Mouse (Mus musculus) olfactory bulb, adult 2 months (tissue): ENCODE measurements around the gene 6430628N08Rik. TPM values are rescaled to one million over a fixed set of nuclear protein-coding genes. Genes with fewer than 3 reads are reported as not detected.

ENCODE experiments used
- H3K27ac ChIP-seq: fragments of 200-500 bp; 2 replicates; pipeline ENCODE4 v1.5.1; 2012; ENCODE audit warnings: low read depth, low read length; ENCODE audit not compliant: insufficient read depth
- H3K4me1 ChIP-seq: fragments of 200-500 bp; 2 replicates; pipeline ENCODE4 v1.6.1; 2012; ENCODE audit warnings: low read length; ENCODE audit not compliant: control insufficient read depth, insufficient read depth
- H3K4me3 ChIP-seq: fragments of 200-500 bp; 2 replicates; pipeline ENCODE4 v1.5.1; 2012; ENCODE audit warnings: mild to moderate bottlenecking, low read depth, low read length, moderate library complexity; ENCODE audit not compliant: insufficient read depth
- CTCF ChIP-seq: fragments of 200-500 bp; IDR thresholded peaks from 2 replicates; pipeline ENCODE4 v1.5.1; 2012; ENCODE audit warnings: low read depth, mild to moderate bottlenecking, low read length, moderate library complexity; ENCODE audit not compliant: insufficient read depth
- POLR2A ChIP-seq: fragments of 200-500 bp; IDR thresholded peaks from 2 replicates; pipeline ENCODE4 v1.6.1; 2012; ENCODE audit warnings: mild to moderate bottlenecking, low read depth, low read length, moderate library complexity; ENCODE audit not compliant: insufficient read depth
- WGBS: fragments of 180-500 bp; shearing (Covaris S2); methylation state at CpG from one replicate; pipeline ENCODE4 v1.1.7; 2018; 5-methylcytosine and 5-hydroxymethylcytosine counted together
- polyA plus RNA-seq: library from polyadenylated mRNA; stranded (reverse); fragments of >200 nt; gene quantifications from 2 replicates; pipeline ENCODE4 v1.2.4, GENCODE M21; 2012; ENCODE audit warnings: low replicate concordance; ENCODE audit not compliant: missing spikeins, insufficient read depth, insufficient read length

The 6430628N08Rik gene
- polyA plus RNA-seq = not detected in 2 replicates

DNA sequence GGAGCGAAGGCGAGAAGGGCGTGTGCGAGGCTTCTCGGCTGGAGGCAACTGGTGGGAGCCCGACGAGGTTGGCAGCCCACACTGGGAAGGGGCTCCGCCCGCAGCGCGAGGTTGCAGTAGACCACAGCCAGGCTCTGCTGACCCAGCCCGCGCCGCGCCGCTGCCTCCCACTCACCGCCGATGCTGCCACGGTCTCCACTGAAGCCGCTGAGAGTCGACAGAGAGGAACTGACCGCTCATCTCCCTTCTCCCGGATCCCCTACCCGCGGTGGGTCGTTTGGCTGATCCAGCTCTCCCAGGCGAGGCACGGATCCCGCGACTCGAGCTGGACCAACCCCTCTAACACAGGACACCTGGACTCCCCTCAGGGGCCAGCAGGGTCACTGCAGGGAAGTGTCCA lies at the start of gene 6430628N08Rik:
Gene 6430628N08Rik (plus strand): TSS at position 113 of the 400 bp plus-strand sequence.
- peaks cover 8% of the 10 kb centered on the region for H3K4me1 ChIP-seq
- TF ChIP-seq CTCF = no peak
- no peak for TF ChIP-seq POLR2A
- no peak within 1 kb of the TSS for H3K27ac ChIP-seq
- peak within 1 kb of the TSS; percentile 15 for H3K4me3 ChIP-seq
- 2% methylated on average over 31 of the region's 31 CpGs for WGBS

- H3K4me3 ChIP-seq = no peak overlapping the region
- WGBS = 89% methylated on average over 4 of the region's 4 CpGs
- no peak overlapping the region for H3K27ac ChIP-seq
- peaks cover 3% of the 10 kb centered on the region; the same call in 1 of the 2 replicates for H3K4me1 ChIP-seq
- TF ChIP-seq CTCF (no peak), POLR2A (no peak)
Observed at GRCm38 (mm10) chr4:115840842-115841241, 49.6 kb upstream of the 6430628N08Rik start.

DNA sequence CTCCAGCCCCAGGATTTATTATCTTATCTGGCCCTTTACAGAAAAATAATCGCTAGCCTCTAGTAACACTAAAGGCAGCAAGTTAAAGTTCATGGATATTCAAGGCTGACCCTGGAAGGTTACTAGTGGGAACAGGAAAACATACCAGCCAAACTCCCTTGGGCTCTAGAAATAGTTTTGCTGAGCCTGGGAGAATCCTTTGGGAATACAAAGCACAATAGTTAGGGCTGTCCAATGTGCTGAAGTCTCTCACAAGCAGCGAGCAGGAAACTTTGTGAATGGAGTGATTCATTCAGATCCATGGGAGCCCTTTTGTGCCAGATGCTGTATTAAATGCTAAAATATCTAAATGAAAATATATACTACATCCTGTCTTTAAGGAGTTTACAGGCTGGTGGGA lies 43.8 kb upstream of the 6430628N08Rik start:
- Histone ChIP-seq H3K4me1 (no peaks in the 10 kb centered on the region; the same call in 1 of the 2 replicates), H3K4me3 (no peak overlapping the region), H3K27ac (no peak overlapping the region)
- TF ChIP-seq CTCF (no peak), POLR2A (no peak)
- 76% methylated on average over 2 of the region's 2 CpGs for WGBS

GRCm38 (mm10) chr4:115847377-115847776 lies 43.1 kb upstream of the 6430628N08Rik start:
- WGBS = 37% methylated on average over 5 of the region's 5 CpGs
- no peak overlapping the region for H3K4me3 ChIP-seq
- H3K27ac ChIP-seq = no peak overlapping the region
- TF ChIP-seq POLR2A (no peak), CTCF (no peak)
- H3K4me1 ChIP-seq = no peaks in the 10 kb centered on the region; the same call in 1 of the 2 replicates

DNA sequence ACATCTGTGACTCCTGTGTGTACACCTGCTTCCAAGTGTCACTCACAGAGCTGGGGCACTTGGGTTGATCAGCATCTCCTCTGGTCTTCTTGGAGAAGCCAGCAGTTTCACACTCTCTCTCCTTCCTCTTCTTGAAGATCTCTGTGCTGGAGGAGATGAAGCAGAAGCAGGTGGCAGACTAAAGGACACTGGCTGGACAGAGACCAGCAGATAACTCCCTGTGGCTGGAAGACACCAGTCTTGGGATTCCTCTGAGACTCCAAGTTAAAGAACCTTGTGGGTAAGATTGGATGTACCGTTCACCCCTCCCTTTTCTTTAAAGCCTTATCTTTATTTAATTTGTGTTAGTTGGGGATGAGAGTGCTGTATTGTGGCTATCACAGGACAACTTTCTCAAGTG lies 42.4 kb upstream of the 6430628N08Rik start:
- Histone ChIP-seq H3K27ac (no peak overlapping the region), H3K4me3 (no peak overlapping the region), H3K4me1 (no peaks in the 10 kb centered on the region; the same call in 1 of the 2 replicates)
- no peak for TF ChIP-seq POLR2A
- no peak for TF ChIP-seq CTCF
- WGBS = 92% methylated on average over 1 of the region's 1 CpGs

GRCm38 (mm10) chr4:115848990-115849677 lies 41.3 kb upstream of the 6430628N08Rik start:
- H3K4me3 ChIP-seq = no peak overlapping the region
- no peaks in the 10 kb centered on the region; the same call in 1 of the 2 replicates for H3K4me1 ChIP-seq
- no peak for TF ChIP-seq POLR2A
- TF ChIP-seq CTCF = no peak
- H3K27ac ChIP-seq = no peak overlapping the region
- WGBS = 80% methylated on average over 8 of the region's 8 CpGs

GRCm38 (mm10) chr4:115850111-115850510 lies 40.4 kb upstream of the 6430628N08Rik start:
- 90% methylated on average over 2 of the region's 2 CpGs for WGBS
- H3K4me1 ChIP-seq = peaks cover 2% of the 10 kb centered on the region; the same call in 1 of the 2 replicates
- no peak overlapping the region for H3K27ac ChIP-seq
- no peak for TF ChIP-seq CTCF
- no peak for TF ChIP-seq POLR2A
- H3K4me3 ChIP-seq = no peak overlapping the region

DNA sequence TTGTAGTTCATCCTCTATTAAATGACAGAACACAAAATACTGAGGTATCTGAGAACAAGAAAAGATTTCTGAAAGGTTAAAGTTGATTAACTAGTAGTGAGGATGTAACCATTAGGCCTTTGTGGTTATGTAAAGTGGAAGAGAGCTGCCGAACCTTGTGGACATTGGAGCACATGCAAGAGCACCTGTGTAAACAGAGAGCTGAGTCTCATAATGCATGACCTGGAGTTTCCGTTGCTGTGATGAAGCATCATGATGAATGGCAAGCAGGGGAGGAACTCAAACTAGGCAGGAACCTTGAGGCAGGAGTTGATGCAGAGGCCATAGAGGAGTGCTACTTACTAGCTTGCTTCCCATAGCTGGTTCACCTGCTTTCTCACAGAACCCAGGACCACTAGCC lies 39.8 kb upstream of the 6430628N08Rik start:
- Histone ChIP-seq H3K27ac (no peak overlapping the region), H3K4me1 (peaks cover 6% of the 10 kb centered on the region; the same call in 1 of the 2 replicates), H3K4me3 (no peak overlapping the region)
- 73% methylated on average over 2 of the region's 2 CpGs for WGBS
- no peak for TF ChIP-seq POLR2A
- TF ChIP-seq CTCF = no peak

DNA sequence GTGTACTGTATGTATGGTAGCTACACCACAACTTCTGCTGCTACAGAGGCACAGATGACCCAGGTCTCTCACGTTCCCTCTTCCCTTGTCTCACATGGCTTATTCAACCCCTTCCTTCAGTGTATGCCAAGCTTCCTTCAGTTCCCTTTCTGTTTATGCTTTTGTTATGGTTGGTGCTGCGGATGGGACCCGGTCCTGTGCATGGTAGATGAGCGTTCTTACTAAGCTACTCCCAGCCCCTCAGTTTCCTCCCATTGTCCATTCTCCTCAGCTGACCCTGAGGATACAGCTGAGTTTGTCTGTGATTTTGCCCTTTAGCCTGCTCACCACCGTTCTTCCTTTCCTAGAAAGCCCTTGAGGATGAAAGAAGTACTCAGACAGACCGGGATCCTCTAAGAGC lies 38.9 kb upstream of the 6430628N08Rik start:
- 88% methylated on average over 6 of the region's 6 CpGs for WGBS
- no peak overlapping the region for H3K4me3 ChIP-seq
- H3K27ac ChIP-seq = no peak overlapping the region
- H3K4me1 ChIP-seq = peaks cover 13% of the 10 kb centered on the region
- TF ChIP-seq CTCF (no peak), POLR2A (no peak)
